ENCODE assay signal across 8 mouse cellular contexts in genomic region chr4:150655989-150656388, GRCm38 (mm10). TPM values are rescaled to one million over a fixed set of nuclear protein-coding genes. Genes with fewer than 3 reads are reported as not detected.
DNase-seq lines count a peak whose midpoint lies in the region; ATAC-seq and TF ChIP-seq lines count a peak whose summit lies in the region.

No protein-coding gene starts in this region.

- DNase-seq in CD4-positive, CD25-positive, alpha-beta regulatory T cell, adult 2 months (ENCODE audit: low read depth, low spot score), result peak; percentile 89
- DNase-seq in c-Kit-positive CD71-negative TER-119-negative erythroid progenitor cells, embryonic 14.5 days (ENCODE audit: low read depth), result peak; percentile 57
- DNase-seq in forebrain, embryonic 11.5 days (ENCODE audit: low spot score), result peak; percentile 94
- DNase-seq in kidney, postnatal 25 days, result peak; percentile 79 to 88
- DNase-seq in liver, embryonic 14.5 days (ENCODE audit: low read depth in 3 of 3, low spot score in 3 of 3), result peak; percentile 43 to 45 (median 43)
- peak; percentile 90 for DNase-seq in neural tube, embryonic 10.5 days (ENCODE audit: extremely low spot score, low spot score)

- H3K4me3 ChIP-seq in forebrain, embryonic 11.5 days (ENCODE audit: low read depth, low read length), result no peak overlapping the region
- no peak overlapping the region for H3K4me3 ChIP-seq in heart, embryonic 16.5 days (ENCODE audit: low read length)
- no peak overlapping the region for H3K4me3 ChIP-seq in liver, embryonic 14.5 days (ENCODE audit: insufficient read depth in 1 of 2, low read depth in 2 of 2, low read length in 2 of 2)
- no peak overlapping the region for H3K4me3 ChIP-seq in stomach, embryonic 15.5 days (replicated peaks)

- peak; percentile 95 for TF ChIP-seq CTCF in liver, embryonic 14.5 days (IDR thresholded peaks at IDR 0.05; ENCODE audit: low read depth)

- H3K9ac ChIP-seq in forebrain, embryonic 11.5 days (ENCODE audit: low read length), result peak overlapping the region; percentile 29; the same call in 1 of the 2 replicates
- H3K9ac ChIP-seq in heart, embryonic 16.5 days (ENCODE audit: low read length), result 0 out of 2 replicates have a peak overlapping the region, but pooled peaks have one; percentile 5
- H3K9ac ChIP-seq in liver, embryonic 14.5 days (replicated peaks), result no peak overlapping the region
- H3K9ac ChIP-seq in stomach, embryonic 15.5 days, result no peak overlapping the region

- H3K4me2 ChIP-seq in forebrain, embryonic 11.5 days (ENCODE audit: low read depth, low read length, severe bottlenecking), result peak overlapping the region; percentile 30; the same call in 1 of the 2 replicates
- peak overlapping the region; percentile 1; the same call in 1 of the 2 replicates for H3K4me2 ChIP-seq in heart, embryonic 16.5 days (ENCODE audit: low read depth, low read length)
- no peak overlapping the region for H3K4me2 ChIP-seq in liver, embryonic 14.5 days (ENCODE audit: low read depth)
- H3K4me2 ChIP-seq in stomach, embryonic 15.5 days, result no peak overlapping the region

- peak; percentile 71; the same call in 1 of the 2 replicates for ATAC-seq in forebrain, embryonic 11.5 days (replicated peaks; ENCODE audit: low FRiP score)
- ATAC-seq in heart, embryonic 16.5 days (replicated peaks; ENCODE audit: extremely low read depth, insufficient read depth, low FRiP score), result 0 out of 2 replicates have a peak, but pooled peaks have one; percentile 47
- ATAC-seq in liver, embryonic 14.5 days (ENCODE audit: insufficient read depth), result peak; percentile 58
- ATAC-seq in stomach, embryonic 15.5 days (ENCODE audit: insufficient read depth, low FRiP score, low read depth), result peak; percentile 66

- H3K4me1 ChIP-seq in forebrain, embryonic 11.5 days (replicated peaks; ENCODE audit: control insufficient read depth, insufficient read depth, low read length), result 0 out of 2 replicates have a peak, but pooled peaks cover 5% of the 10 kb centered on the region
- H3K4me1 ChIP-seq in heart, embryonic 16.5 days (ENCODE audit: control insufficient read depth, insufficient read depth, low read length), result no peaks in the 10 kb centered on the region
- no peaks in the 10 kb centered on the region; a peak in 1 of 4 replicates for H3K4me1 ChIP-seq in liver, embryonic 14.5 days (replicated peaks; ENCODE audit: control insufficient read depth in 2 of 2, insufficient read depth in 2 of 2, low read length in 1 of 2)
- peaks cover 14% of the 10 kb centered on the region; the same call in 1 of the 2 replicates for H3K4me1 ChIP-seq in stomach, embryonic 15.5 days

- no peaks in the 10 kb centered on the region for H3K9me3 ChIP-seq in forebrain, embryonic 11.5 days (ENCODE audit: control insufficient read depth, low read length)
- H3K9me3 ChIP-seq in heart, embryonic 16.5 days (replicated peaks; ENCODE audit: control insufficient read depth, low read length), result 0 out of 2 replicates have a peak, but pooled peaks cover 4% of the 10 kb centered on the region
- H3K9me3 ChIP-seq in liver, embryonic 14.5 days (ENCODE audit: control insufficient read depth, low read length), result no peaks in the 10 kb centered on the region
- no peaks in the 10 kb centered on the region for H3K9me3 ChIP-seq in stomach, embryonic 15.5 days

- H3K27ac ChIP-seq in forebrain, embryonic 11.5 days (ENCODE audit: low read depth, low read length), result no peak overlapping the region
- H3K27ac ChIP-seq in heart, embryonic 16.5 days (ENCODE audit: low read length), result no peak overlapping the region
- no peak overlapping the region for H3K27ac ChIP-seq in liver, embryonic 14.5 days
- H3K27ac ChIP-seq in stomach, embryonic 15.5 days, result no peak overlapping the region

- peaks cover 9% of the 10 kb centered on the region for H3K27me3 ChIP-seq in forebrain, embryonic 11.5 days (ENCODE audit: control insufficient read depth, insufficient read depth, low read length)
- H3K27me3 ChIP-seq in heart, embryonic 16.5 days (ENCODE audit: control insufficient read depth, insufficient read depth, low read length), result peaks cover 24% of the 10 kb centered on the region
- H3K27me3 ChIP-seq in liver, embryonic 14.5 days (ENCODE audit: control insufficient read depth, insufficient read depth, low read length), result peaks cover 14% of the 10 kb centered on the region
- H3K27me3 ChIP-seq in stomach, embryonic 15.5 days (replicated peaks), result peaks cover 10% of the 10 kb centered on the region

- no peaks in the 10 kb centered on the region for H3K36me3 ChIP-seq in forebrain, embryonic 11.5 days (ENCODE audit: control insufficient read depth, insufficient read depth, low read length)
- no peaks in the 10 kb centered on the region for H3K36me3 ChIP-seq in heart, embryonic 16.5 days (ENCODE audit: control insufficient read depth, insufficient read depth)
- no peaks in the 10 kb centered on the region for H3K36me3 ChIP-seq in liver, embryonic 14.5 days (replicated peaks; ENCODE audit: control insufficient read depth, insufficient read depth, low read depth)
- no peaks in the 10 kb centered on the region for H3K36me3 ChIP-seq in stomach, embryonic 15.5 days

- WGBS in forebrain, embryonic 11.5 days, result 5% methylated on average over 17 of the region's 17 CpGs
- WGBS in heart, embryonic 16.5 days, result 4% methylated on average over 17 of the region's 17 CpGs
- 2% methylated on average over 17 of the region's 17 CpGs for WGBS in liver, embryonic 14.5 days (ENCODE audit: insufficient replicate concordance)
- WGBS in stomach, embryonic 15.5 days, result 3% methylated on average over 17 of the region's 17 CpGs

- no peak for TF ChIP-seq EP300 in liver, embryonic 14.5 days (IDR thresholded peaks at IDR 0.05; ENCODE audit: low read depth)

RNA-seq across cellular contexts. Expression of gene Slc45a1, which starts 4.0 kb away (rescaled TPM):
- 2.7 and 4.5 TPM in 2 replicates for polyA plus RNA-seq in forebrain, embryonic 11.5 days (2014; fragmentation: Nextera tagmentation; extraction: Ambion mirVana)
- polyA plus RNA-seq in heart, embryonic 16.5 days (2015; fragmentation: Nextera tagmentation; extraction: Ambion mirVana), result 0.10 TPM in 1 of 2 replicates, not detected in the other
- polyA plus RNA-seq in liver, embryonic 14.5 days (2012; rRNA removed), result 0.02 TPM in 1 of 2 replicates, not detected in the other
- polyA plus RNA-seq in liver, embryonic 14.5 days (2014; fragmentation: Nextera tagmentation; extraction: Ambion mirVana), result not detected in 2 replicates
- 0.85 and 1.0 TPM in 2 replicates for polyA plus RNA-seq in stomach, embryonic 15.5 days (2015; fragmentation: Nextera tagmentation; extraction: Ambion mirVana)

Comparison
In these comparisons a context has a peak if more than half of its experiments do, and no peak if none do; other contexts are left out.
1. DNase-seq: peak in every context shown above with its lines; median percentile 94 in forebrain, embryonic 11.5 days; 90 in neural tube, embryonic 10.5 days; 89 in CD4-positive, CD25-positive, alpha-beta regulatory T cell, adult 2 months; 84 in kidney, postnatal 25 days; 57 in c-Kit-positive CD71-negative TER-119-negative erythroid progenitor cells, embryonic 14.5 days; 43 in liver, embryonic 14.5 days.
2. H3K4me2 ChIP-seq: peak in forebrain, embryonic 11.5 days (single experiment) and heart, embryonic 16.5 days (single experiment); none in liver, embryonic 14.5 days (single experiment) and stomach, embryonic 15.5 days (single experiment).
3. H3K9ac ChIP-seq: peak in forebrain, embryonic 11.5 days (single experiment) and heart, embryonic 16.5 days (single experiment); none in liver, embryonic 14.5 days (single experiment) and stomach, embryonic 15.5 days (single experiment).
4. Peak in every context shown above with its lines, with median percentiles within 50 percentile points of each other: ATAC-seq.